Mouse (Mus musculus) thymus, postnatal 4 days (tissue): ENCODE measurements around the gene Gm12248.
"Not testable (repeated sequence)": the region's sequence is repeated elsewhere in the genome, so short reads cannot be mapped to it uniquely, and the experiment has no call there.

Source experiments
- DNase-seq: peaks from one replicate; pipeline ENCODE4 v3.0.0; 2021

The Gm12248 gene

GRCm38 (mm10) chr11:58102146-58102545 lies 9.2 kb upstream of the Gm12248 start:
- DNase-seq: peak; percentile 55

- DNase-seq: no peak
These were observed 8.3 kb upstream of the Gm12248 start for GRCm38 (mm10) chr11:58101194-58101720.

GRCm38 (mm10) chr11:58100006-58100405 lies 7.1 kb upstream of the Gm12248 start:
- DNase-seq: no peak

GRCm38 (mm10) chr11:58098366-58098720 lies 5.4 kb upstream of the Gm12248 start:
- DNase-seq: peak; percentile 27

GRCm38 (mm10) chr11:58097621-58098365 lies 4.9 kb upstream of the Gm12248 start:
- peak; percentile 63 for DNase-seq

GRCm38 (mm10) chr11:58096821-58097620 lies 4.1 kb upstream of the Gm12248 start:
- DNase-seq: peak; percentile 50

GRCm38 (mm10) chr11:58096160-58096559 lies 3.2 kb upstream of the Gm12248 start:
- DNase-seq: peak; percentile 62

GRCm38 (mm10) chr11:58095561-58095960 lies 2.6 kb upstream of the Gm12248 start:
- no peak for DNase-seq

- no peak for DNase-seq
These were observed 1.8 kb upstream of the Gm12248 start for GRCm38 (mm10) chr11:58094766-58095165.

GRCm38 (mm10) chr11:58092541-58092940 lies 393 bp downstream of the Gm12248 start:
- no peak for DNase-seq

GRCm38 (mm10) chr11:58081716-58082115 lies 11.2 kb downstream of the Gm12248 start:
- DNase-seq: no peak

- DNase-seq: no peak
These were observed 15.7 kb downstream of the Gm12248 start for GRCm38 (mm10) chr11:58077270-58077669.

- DNase-seq: no peak
These were observed 20.0 kb downstream of the Gm12248 start for GRCm38 (mm10) chr11:58072978-58073377.

- DNase-seq: no peak
These were observed 27.9 kb downstream of the Gm12248 start for GRCm38 (mm10) chr11:58065025-58065424.

GRCm38 (mm10) chr11:58062586-58062985 lies 30.3 kb downstream of the Gm12248 start:
- DNase-seq: no peak

- not testable (repeated sequence) for DNase-seq
These were observed 31.7 kb downstream of the Gm12248 start for GRCm38 (mm10) chr11:58061218-58061617.

- not testable (repeated sequence) for DNase-seq
These were observed 33.2 kb downstream of the Gm12248 start for GRCm38 (mm10) chr11:58059752-58060151.

GRCm38 (mm10) chr11:58057455-58057854 lies 35.5 kb downstream of the Gm12248 start:
- DNase-seq: peak; percentile 71

GRCm38 (mm10) chr11:58046438-58046837 lies 46.5 kb downstream of the Gm12248 start:
- peak; percentile 51 for DNase-seq

GRCm38 (mm10) chr11:58042861-58043431 lies 50.0 kb downstream of the Gm12248 start:
- DNase-seq: no peak

- no peak for DNase-seq
These were observed 53.9 kb downstream of the Gm12248 start for GRCm38 (mm10) chr11:58039027-58039426.

GRCm38 (mm10) chr11:58033635-58034034 lies 59.3 kb downstream of the Gm12248 start:
- no peak for DNase-seq

GRCm38 (mm10) chr11:58031176-58031575 lies 61.8 kb downstream of the Gm12248 start:
- peak; percentile 56 for DNase-seq

- DNase-seq: no peak
These were observed 63.1 kb downstream of the Gm12248 start for GRCm38 (mm10) chr11:58029869-58030268.
